Mouse (Mus musculus): ENCODE results near the gene Hsf2bp.
A peak's percentile ranks its signal among the peaks of the same experiment; 100 is the strongest.

Gene Hsf2bp

GRCm38 (mm10) chr17:31979888-31980287 lies 56.3 kb downstream of the Hsf2bp start:
- no peak for DNase-seq

GRCm38 (mm10) chr17:31977131-31977530 lies 59.0 kb downstream of the Hsf2bp start:
- no peak for DNase-seq

- no peak for DNase-seq
Observed at GRCm38 (mm10) chr17:31976501-31976900, 59.6 kb downstream of the Hsf2bp start.

GRCm38 (mm10) chr17:31974694-31975093 lies 61.5 kb downstream of the Hsf2bp start:
- no peak for DNase-seq

GRCm38 (mm10) chr17:31973664-31974230 lies 62.4 kb downstream of the Hsf2bp start:
- DNase-seq, result no peak

GRCm38 (mm10) chr17:31970890-31971289 lies 65.3 kb downstream of the Hsf2bp start:
- DNase-seq, result no peak

GRCm38 (mm10) chr17:31968801-31969200 lies 67.3 kb downstream of the Hsf2bp start:
- DNase-seq, result no peak

- DNase-seq, result no peak
Observed at GRCm38 (mm10) chr17:31967311-31967710, 68.8 kb downstream of the Hsf2bp start.

- no peak for DNase-seq
Observed at GRCm38 (mm10) chr17:31966566-31966965, 69.6 kb downstream of the Hsf2bp start.

- peak; percentile 36 to 46 for DNase-seq
Observed at GRCm38 (mm10) chr17:31965623-31966022, 70.5 kb downstream of the Hsf2bp start.

- no peak for DNase-seq
Observed at GRCm38 (mm10) chr17:31962930-31963329, 73.2 kb downstream of the Hsf2bp start.

- DNase-seq, result no peak
Observed at GRCm38 (mm10) chr17:31962281-31962680, 73.9 kb downstream of the Hsf2bp start.

GRCm38 (mm10) chr17:31954551-31955140 lies 81.5 kb downstream of the Hsf2bp start:
- no peak for DNase-seq

GRCm38 (mm10) chr17:31949076-31949475 lies 87.1 kb downstream of the Hsf2bp start:
- no peak for DNase-seq

- DNase-seq, result no peak
Observed at GRCm38 (mm10) chr17:31946436-31946835, 89.7 kb downstream of the Hsf2bp start.

GRCm38 (mm10) chr17:31943881-31944539 lies 92.1 kb downstream of the Hsf2bp start:
- DNase-seq, result peak; percentile 61 to 76

- DNase-seq, result no peak
Observed at GRCm38 (mm10) chr17:31941616-31942015, 94.5 kb downstream of the Hsf2bp start.

- DNase-seq, result peak in 1 of 2 experiments; percentile 4
Observed at GRCm38 (mm10) chr17:31940607-31941006, 95.5 kb downstream of the Hsf2bp start.

- peak; percentile 59 to 81 for DNase-seq
Observed at GRCm38 (mm10) chr17:31939292-31940060, 96.7 kb downstream of the Hsf2bp start.

GRCm38 (mm10) chr17:31938539-31939260 lies 97.4 kb downstream of the Hsf2bp start:
- no peak for DNase-seq

GRCm38 (mm10) chr17:31937141-31937554 lies 99.0 kb downstream of the Hsf2bp start:
- peak; percentile 82 to 93 for DNase-seq

- DNase-seq, result peak in 1 of 2 experiments; percentile 20
Observed at GRCm38 (mm10) chr17:31935841-31936240, 100.3 kb downstream of the Hsf2bp start.
